Mouse (Mus musculus) right cerebral cortex, postnatal 25 days (tissue): ENCODE measurements around the gene Cenpf.

Experiments
- DNase-seq: peaks from one replicate; pipeline ENCODE4 v3.0.0; 2022

Cenpf gene

DNA sequence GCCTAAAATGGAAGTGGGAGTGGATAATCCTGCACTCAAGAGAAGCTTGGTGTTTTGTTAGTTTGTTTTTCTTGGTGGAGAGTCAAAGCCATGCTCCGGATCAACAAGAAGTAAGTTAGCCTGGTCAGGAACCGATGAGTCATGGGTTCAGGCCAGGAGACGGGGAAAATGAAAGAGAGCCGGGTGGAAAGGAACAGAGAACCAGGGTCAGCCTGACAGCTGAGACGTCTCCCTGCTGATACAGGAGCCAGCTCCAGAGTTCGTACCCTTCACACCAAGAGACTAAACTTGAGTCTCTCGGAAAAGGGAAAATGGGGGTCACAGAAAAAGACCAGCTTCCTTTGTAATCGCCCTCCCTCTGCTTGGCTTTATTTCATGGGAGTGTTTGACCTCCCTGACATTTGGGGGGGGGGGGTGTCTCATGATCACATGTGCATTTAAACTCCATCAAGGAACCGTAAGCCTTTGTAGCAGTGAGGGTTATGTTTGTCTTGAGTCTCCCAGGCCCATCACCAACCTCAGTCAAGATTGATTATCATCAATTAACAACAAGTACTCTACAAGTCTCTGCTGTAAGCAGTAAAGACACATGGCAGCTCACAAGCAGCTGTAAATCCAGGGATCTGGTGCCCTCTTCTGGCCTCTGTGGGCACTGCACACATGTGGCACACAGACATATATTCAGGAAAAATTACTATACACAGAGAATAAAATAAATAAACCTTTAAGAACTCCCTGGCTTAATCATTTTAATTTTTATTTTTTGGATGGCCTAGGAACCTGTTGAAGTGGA lies 59.7 kb downstream of the Cenpf start:
- no peak for DNase-seq

GRCm38 (mm10) chr1:189624756-189625155 lies 63.1 kb downstream of the Cenpf start:
- no peak for DNase-seq

DNA sequence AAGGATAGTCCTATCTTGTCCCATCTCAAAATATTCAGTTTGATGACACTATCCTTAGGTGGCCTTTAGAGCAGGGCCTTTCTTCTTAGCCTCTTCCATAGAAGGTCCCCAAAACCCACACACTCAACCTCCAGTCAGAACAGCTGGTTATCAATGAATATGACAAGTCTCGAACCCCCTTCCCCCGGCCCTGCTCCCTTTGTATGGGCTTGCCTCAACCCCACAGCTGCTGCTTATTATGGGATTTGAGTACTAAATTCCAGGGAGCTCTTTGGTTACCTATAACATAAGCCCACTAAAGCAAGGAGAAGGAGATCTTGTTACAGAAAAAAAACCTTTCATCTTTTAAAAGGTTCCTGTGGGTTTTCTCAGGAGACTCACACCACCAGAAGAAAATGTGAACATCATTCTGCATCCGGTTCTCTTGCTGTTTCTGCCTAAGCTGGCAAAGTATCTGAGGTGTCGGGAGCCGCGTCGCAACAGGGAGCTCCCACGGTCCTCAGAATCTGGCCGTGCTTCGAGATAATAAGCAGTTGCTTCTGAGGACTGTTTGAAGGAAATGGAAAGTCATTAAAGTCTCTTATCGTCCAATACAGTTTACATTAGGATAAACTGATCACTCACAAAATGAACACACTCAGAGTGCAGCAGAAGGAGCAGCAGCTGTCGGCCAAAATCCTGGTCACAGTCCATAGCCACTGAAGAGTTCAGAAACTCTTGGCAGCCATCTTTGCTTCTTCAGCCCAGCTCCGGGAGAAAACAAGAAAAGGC lies 68.7 kb downstream of the Cenpf start:
- no peak for DNase-seq

DNA sequence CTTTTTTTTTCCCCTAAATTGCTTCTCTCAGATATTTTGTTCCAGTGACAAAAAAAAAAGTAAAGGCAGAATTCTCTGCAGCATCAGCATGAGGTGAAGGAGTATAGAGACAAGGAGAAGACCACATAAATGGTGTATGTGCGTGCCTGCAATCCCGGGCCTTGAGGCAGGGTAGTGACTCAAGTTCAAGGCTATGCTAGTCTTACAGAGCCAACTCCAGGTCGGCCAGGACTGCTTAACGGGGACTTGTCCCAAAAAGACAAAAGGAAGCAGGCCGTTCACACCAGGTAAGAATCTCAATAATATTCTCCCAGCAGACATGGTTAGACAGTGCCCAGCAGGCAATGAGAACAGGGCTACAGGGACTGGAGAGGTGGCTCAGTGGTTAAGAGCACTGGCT lies 70.5 kb downstream of the Cenpf start:
- no peak for DNase-seq

DNA sequence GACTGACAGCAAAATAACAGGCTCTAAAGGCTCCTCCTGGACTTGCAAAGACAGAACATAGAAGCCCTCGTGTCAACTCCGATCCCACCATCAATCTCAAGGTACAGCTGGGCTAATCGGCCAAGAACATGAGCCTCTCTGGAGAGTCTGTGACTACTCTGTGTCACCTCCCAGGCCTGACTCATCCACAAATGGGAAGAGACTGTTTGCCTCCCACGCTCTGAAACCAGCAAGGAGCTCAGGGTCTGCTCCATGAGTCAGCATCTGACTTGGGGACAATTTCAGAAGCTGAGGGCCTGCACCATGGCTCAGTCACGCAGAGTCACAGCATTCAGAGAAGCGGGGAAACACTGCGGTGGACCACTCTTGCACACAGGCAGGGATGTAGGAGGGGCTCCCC lies 72.6 kb downstream of the Cenpf start:
- DNase-seq, result peak; percentile 15

DNA sequence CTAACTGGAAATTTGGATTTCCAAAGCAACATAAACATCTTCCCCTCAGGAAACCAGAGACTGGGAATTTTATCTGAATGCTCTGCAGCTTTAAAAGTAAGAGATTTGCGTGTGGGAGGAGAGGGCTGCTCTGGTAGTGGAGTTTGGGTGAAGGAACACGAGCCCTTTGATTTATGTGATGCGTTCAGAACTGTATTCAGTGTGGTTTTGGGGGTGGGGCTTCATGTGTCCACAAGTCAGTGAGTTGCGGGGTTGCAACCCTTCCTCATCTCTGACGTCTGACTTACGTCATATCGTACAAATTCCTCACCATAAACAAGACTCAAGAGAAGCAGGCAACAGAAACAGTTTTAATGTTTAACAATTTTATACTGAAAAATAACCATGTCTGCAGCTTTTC lies 74.8 kb downstream of the Cenpf start:
- no peak for DNase-seq

DNA sequence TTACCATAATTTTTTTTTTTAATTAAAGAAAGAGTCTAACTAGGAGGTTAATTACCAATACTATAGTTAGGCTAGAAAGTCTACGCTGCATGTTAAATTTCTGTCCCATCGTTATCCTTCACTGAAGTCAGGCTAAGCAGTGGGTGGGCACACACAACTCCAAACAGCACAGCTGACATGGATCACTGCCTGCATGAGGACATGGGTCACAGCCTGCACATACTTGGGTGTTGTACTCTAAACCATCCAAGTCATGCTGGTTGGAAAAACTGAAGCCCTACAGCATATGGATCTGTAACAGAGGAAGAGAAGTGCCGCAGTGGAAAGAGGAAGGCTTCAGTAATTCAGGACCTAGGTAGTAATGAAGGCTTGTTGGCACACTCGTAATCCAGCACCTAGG lies 76.1 kb downstream of the Cenpf start:
- DNase-seq, result no peak

DNA sequence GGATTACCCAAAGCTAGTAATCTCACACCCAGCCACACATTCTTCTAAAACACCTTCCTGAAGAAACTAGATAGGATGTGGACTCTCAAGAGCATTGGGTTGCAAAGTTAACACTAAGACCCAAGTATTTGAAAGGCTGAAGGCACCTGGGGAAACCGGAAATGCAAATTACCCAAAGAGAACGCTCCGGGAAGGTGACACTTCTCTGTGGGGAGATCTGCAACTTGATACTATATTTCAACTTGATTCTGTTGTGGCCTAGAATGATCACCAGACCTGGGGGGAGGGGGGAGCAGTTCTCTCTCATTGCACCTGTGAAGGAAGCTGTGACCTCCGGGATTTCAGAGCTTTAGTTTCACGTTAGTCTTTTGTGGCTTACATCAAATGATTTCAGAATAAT lies 79.2 kb downstream of the Cenpf start:
- no peak for DNase-seq

DNA sequence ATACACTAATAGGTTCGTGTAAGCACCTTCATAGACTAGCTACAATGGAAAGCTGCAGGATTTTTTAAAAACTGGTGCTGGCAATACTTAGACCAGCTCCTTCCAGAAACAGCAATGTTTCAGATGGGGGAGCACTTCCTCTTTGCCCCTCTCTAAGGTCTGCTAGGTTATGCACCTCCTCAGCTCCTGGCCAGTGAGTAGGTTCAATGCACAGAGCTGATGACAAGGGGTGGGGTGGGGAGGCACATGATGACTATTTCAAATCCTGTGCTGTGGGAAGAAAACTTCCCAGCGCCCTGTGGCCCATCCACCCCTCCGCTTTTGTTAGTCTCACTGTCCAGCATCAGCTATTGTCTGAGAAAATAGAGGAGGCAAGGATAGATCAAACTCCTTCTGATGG lies 79.8 kb downstream of the Cenpf start:
- DNase-seq, result no peak

GRCm38 (mm10) chr1:189605598-189606126 lies 82.2 kb downstream of the Cenpf start:
- DNase-seq, result no peak

GRCm38 (mm10) chr1:189597096-189597495 lies 90.8 kb downstream of the Cenpf start:
- DNase-seq, result no peak
